Mouse (Mus musculus): ENCODE results near the gene Cdh26. TPM values are rescaled to one million over a fixed set of nuclear protein-coding genes. Genes with fewer than 3 reads are reported as not detected.

The Cdh26 gene
- polyA plus RNA-seq, 1 experiment = 0.13 TPM

DNA sequence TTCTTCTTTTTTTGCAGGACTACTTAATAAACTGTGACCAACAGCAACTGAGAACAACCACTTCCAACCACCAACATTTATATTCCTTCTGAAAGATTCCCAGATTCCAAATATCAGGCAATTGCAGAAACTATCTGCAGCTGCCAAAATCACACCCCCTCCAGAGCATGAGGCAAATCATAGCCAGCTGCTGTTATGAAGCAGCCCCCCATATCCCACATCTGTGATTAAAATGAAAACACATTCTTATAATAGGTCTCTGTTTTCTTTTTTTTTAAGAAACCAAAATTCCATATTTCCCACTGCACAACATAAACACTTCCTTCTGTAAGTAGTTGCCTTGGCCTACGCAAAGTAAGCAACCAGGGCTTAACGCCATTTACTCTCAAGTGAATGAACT, 65.5 kb downstream of the Cdh26 start:
- Histone ChIP-seq H3K27ac (ENCODE audit: control insufficient read depth, insufficient read depth, low read length) (no peak overlapping the region), H3K4me1 (replicated peaks; ENCODE audit: control insufficient read depth, insufficient read depth, low read length) (peaks cover 16% of the 10 kb centered on the region), H3K36me3 (ENCODE audit: control insufficient read depth, insufficient read depth, low read length) (no peaks in the 10 kb centered on the region), H3K4me3 (ENCODE audit: control insufficient read depth, insufficient read depth, low read length) (no peak overlapping the region), H3K27me3 (ENCODE audit: control insufficient read depth, insufficient read depth, low read length) (no peaks in the 10 kb centered on the region)
- 94% methylated on average over 2 of the region's 2 CpGs for WGBS
- no peak for DNase-seq
- no peak for TF ChIP-seq CTCF (IDR thresholded peaks at IDR 0.05; ENCODE audit: borderline replicate concordance, control insufficient read depth, extremely low read depth, insufficient read depth, low read length, poor library complexity)
- TF ChIP-seq POLR2A (IDR thresholded peaks at IDR 0.05; ENCODE audit: control insufficient read depth, extremely low read depth, insufficient read depth, low read length, poor library complexity) = no peak

DNA sequence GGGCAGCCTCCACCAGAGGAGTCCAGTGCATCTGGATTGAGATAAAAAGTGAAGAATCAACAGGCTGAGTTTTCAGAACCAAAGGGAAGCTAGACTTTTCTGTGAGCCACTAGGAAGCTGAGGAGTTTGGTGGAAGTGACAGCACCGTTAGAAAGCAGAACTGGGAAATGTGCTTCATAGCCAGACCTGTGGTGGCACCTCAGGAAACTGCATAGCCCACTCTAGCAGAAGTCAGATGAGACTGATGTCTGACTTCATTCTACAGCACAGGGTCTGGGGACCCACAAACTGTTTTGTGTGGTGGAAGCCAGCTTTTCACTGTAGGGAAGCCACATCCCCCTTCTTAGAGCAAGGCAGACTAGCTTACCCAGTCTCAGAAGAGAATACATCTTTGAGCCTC, 67.6 kb downstream of the Cdh26 start:
- WGBS = 3% methylated on average over 1 of the region's 1 CpGs
- no peak for DNase-seq
- peaks cover 16% of the 10 kb centered on the region for H3K4me1 ChIP-seq (replicated peaks; ENCODE audit: control insufficient read depth, insufficient read depth, low read length)
- H3K27me3 ChIP-seq (ENCODE audit: control insufficient read depth, insufficient read depth, low read length) = no peaks in the 10 kb centered on the region
- no peak overlapping the region for H3K27ac ChIP-seq (ENCODE audit: control insufficient read depth, insufficient read depth, low read length)
- no peak for TF ChIP-seq POLR2A (IDR thresholded peaks at IDR 0.05; ENCODE audit: control insufficient read depth, extremely low read depth, insufficient read depth, low read length, poor library complexity)
- H3K36me3 ChIP-seq (ENCODE audit: control insufficient read depth, insufficient read depth, low read length) = no peaks in the 10 kb centered on the region
- no peak overlapping the region for H3K4me3 ChIP-seq (ENCODE audit: control insufficient read depth, insufficient read depth, low read length)

DNA sequence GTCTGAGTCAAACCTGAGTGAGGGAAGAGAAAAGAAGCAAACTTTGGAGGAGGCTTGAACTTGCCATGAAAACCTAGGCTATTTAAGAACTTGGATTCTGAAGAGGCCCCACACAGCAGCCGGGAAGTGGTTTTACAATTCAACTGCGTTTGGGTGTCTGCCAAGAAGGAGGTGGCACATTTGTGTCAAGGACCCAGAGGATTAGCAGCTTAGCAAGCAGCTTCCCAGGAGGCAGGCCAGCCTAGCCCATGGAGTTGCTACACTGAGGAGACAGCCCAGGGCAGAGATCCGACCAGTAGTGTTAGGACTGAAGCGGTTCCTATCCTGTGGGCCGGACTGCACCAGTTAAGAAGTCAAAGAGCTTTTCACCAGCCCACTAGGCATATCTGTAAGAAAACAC, 68.1 kb downstream of the Cdh26 start:
- no peak overlapping the region for H3K4me3 ChIP-seq (ENCODE audit: control insufficient read depth, insufficient read depth, low read length)
- H3K27ac ChIP-seq (ENCODE audit: control insufficient read depth, insufficient read depth, low read length) = no peak overlapping the region; the same call in 1 of the 2 replicates
- TF ChIP-seq CTCF (IDR thresholded peaks at IDR 0.05; ENCODE audit: borderline replicate concordance, control insufficient read depth, extremely low read depth, insufficient read depth, low read length, poor library complexity) (no peak), POLR2A (IDR thresholded peaks at IDR 0.05; ENCODE audit: control insufficient read depth, extremely low read depth, insufficient read depth, low read length, poor library complexity) (no peak)
- no peak for DNase-seq
- H3K4me1 ChIP-seq (replicated peaks; ENCODE audit: control insufficient read depth, insufficient read depth, low read length) = peaks cover 16% of the 10 kb centered on the region
- no peaks in the 10 kb centered on the region for H3K36me3 ChIP-seq (ENCODE audit: control insufficient read depth, insufficient read depth, low read length)
- H3K27me3 ChIP-seq (ENCODE audit: control insufficient read depth, insufficient read depth, low read length) = no peaks in the 10 kb centered on the region
- 19% methylated on average over 5 of the region's 5 CpGs for WGBS

DNA sequence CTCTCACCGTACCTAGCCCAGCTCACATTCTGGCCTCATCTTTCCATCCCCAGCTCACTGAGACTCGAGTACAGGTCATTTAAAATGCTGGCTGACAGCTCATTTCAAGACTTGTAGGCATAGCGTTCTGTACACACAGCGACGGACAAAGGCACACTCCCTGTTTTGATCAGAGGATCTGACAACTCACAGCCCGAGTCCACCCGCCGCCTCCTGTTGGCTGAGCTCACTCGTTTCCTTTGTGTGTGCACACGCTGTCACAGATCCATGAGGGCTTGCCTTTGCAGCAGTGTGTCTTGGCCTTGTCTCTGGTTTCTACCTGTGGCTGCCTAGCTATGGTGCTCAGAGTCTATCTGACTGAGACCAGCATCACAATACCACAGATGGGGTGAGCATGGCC, 72.1 kb downstream of the Cdh26 start:
- Histone ChIP-seq H3K4me3 (ENCODE audit: control insufficient read depth, insufficient read depth, low read length) (no peak overlapping the region), H3K27ac (ENCODE audit: control insufficient read depth, insufficient read depth, low read length) (no peak overlapping the region), H3K36me3 (ENCODE audit: control insufficient read depth, insufficient read depth, low read length) (no peaks in the 10 kb centered on the region), H3K27me3 (ENCODE audit: control insufficient read depth, insufficient read depth, low read length) (no peaks in the 10 kb centered on the region), H3K4me1 (replicated peaks; ENCODE audit: control insufficient read depth, insufficient read depth, low read length) (peaks cover 28% of the 10 kb centered on the region)
- 93% methylated on average over 10 of the region's 10 CpGs for WGBS
- DNase-seq = no peak
- TF ChIP-seq CTCF (IDR thresholded peaks at IDR 0.05; ENCODE audit: borderline replicate concordance, control insufficient read depth, extremely low read depth, insufficient read depth, low read length, poor library complexity) = no peak
- TF ChIP-seq POLR2A (IDR thresholded peaks at IDR 0.05; ENCODE audit: control insufficient read depth, extremely low read depth, insufficient read depth, low read length, poor library complexity) = no peak

DNA sequence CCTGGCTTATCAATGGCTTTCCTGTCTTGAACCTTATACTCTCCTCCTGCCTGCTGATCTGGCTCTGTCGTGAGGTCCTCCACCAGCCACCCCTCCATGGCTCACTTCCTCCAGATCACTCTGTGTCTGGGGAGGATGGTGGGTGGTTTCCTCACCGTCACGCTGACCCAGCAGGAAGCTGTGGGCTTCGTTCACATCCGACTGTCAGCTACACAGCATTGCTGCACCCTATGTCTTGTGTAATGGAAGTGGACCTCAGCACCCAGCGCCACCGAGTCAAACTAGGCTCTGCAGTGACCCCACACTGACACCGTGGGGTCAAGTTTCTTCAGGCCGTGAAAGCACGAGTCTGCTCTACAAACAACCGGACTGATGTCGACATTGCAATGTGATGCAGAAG, 75.7 kb downstream of the Cdh26 start:
- 4% methylated on average over 12 of the region's 12 CpGs for WGBS
- peaks cover 15% of the 10 kb centered on the region for H3K4me1 ChIP-seq (replicated peaks; ENCODE audit: control insufficient read depth, insufficient read depth, low read length)
- no peak for TF ChIP-seq POLR2A (IDR thresholded peaks at IDR 0.05; ENCODE audit: control insufficient read depth, extremely low read depth, insufficient read depth, low read length, poor library complexity)

DNA sequence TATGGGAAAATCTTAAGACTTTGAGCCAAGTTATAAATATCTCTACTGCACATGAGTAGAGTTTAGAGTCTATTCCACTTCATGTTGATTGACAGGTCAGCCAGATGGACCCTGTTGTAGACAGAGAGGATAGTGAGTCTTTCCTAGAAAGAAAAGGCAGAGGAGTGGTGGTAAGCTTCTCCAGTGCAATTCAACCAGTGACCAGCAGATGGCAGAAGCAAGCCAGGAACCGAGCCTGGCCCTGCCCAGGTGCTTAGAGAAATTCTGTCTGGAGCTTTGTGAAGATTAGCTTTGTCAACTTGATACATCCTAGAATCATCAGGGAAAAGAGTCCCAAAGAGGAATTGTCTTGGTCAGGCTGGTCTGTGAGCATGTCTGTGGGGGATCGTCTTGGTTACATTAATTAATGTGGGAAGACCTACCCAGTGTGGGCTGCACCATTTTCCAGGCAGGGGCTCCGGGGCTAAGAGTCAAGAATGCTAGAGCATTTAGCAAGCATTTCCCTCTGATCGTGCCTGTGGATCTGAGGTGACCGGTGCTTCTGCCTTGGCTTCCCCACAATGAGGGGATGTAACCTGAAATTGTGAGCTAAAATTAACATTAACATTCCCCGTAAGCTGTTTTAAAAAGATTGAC, 77.2 kb downstream of the Cdh26 start:
- 57% methylated on average over 6 of the region's 6 CpGs for WGBS
- TF ChIP-seq POLR2A (IDR thresholded peaks at IDR 0.05; ENCODE audit: control insufficient read depth, extremely low read depth, insufficient read depth, low read length, poor library complexity) = no peak
- TF ChIP-seq CTCF (IDR thresholded peaks at IDR 0.05; ENCODE audit: borderline replicate concordance, control insufficient read depth, extremely low read depth, insufficient read depth, low read length, poor library complexity) = peak; percentile 76; the same call in 1 of the 2 replicates
- H3K27ac ChIP-seq (ENCODE audit: control insufficient read depth, insufficient read depth, low read length) = no peak overlapping the region
- H3K4me1 ChIP-seq (replicated peaks; ENCODE audit: control insufficient read depth, insufficient read depth, low read length) = peaks cover 15% of the 10 kb centered on the region
- H3K36me3 ChIP-seq (ENCODE audit: control insufficient read depth, insufficient read depth, low read length) = no peaks in the 10 kb centered on the region
- DNase-seq = peak; percentile 75
- H3K4me3 ChIP-seq (ENCODE audit: control insufficient read depth, insufficient read depth, low read length) = no peak overlapping the region
- no peaks in the 10 kb centered on the region for H3K27me3 ChIP-seq (ENCODE audit: control insufficient read depth, insufficient read depth, low read length)

More for the DNA sequence above, 75.7 kb downstream of the Cdh26 start:
- H3K4me3 ChIP-seq (ENCODE audit: control insufficient read depth, insufficient read depth, low read length) = peak overlapping the region; percentile 12; the same call in 1 of the 2 replicates
- no peaks in the 10 kb centered on the region for H3K36me3 ChIP-seq (ENCODE audit: control insufficient read depth, insufficient read depth, low read length)
- peak; percentile 58 for DNase-seq
- no peaks in the 10 kb centered on the region for H3K27me3 ChIP-seq (ENCODE audit: control insufficient read depth, insufficient read depth, low read length)
- no peak overlapping the region for H3K27ac ChIP-seq (ENCODE audit: control insufficient read depth, insufficient read depth, low read length)

DNA sequence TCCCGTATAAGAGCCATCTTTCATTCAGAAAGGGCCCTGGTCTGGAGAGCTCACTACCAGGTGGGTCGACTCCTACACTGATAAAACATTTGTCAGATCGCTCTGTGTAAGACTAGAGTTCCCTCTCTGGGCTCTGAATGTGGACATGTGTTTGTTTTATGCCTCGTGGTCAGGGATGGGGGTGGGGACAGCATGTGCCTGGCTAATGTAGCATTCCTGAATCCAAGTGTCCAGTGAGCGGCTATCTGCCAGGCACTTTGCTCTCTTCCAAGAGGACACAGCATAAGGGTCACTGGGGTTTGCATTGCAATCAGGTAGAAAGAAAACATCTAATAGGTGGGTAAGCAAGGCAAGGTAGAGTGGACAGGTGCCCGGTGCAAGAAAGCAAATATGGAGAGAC, 77.9 kb downstream of the Cdh26 start:
- no peaks in the 10 kb centered on the region for H3K27me3 ChIP-seq (ENCODE audit: control insufficient read depth, insufficient read depth, low read length)
- no peak overlapping the region for H3K4me3 ChIP-seq (ENCODE audit: control insufficient read depth, insufficient read depth, low read length)
- no peak for TF ChIP-seq POLR2A (IDR thresholded peaks at IDR 0.05; ENCODE audit: control insufficient read depth, extremely low read depth, insufficient read depth, low read length, poor library complexity)
- no peak for TF ChIP-seq CTCF (IDR thresholded peaks at IDR 0.05; ENCODE audit: borderline replicate concordance, control insufficient read depth, extremely low read depth, insufficient read depth, low read length, poor library complexity)
- H3K4me1 ChIP-seq (replicated peaks; ENCODE audit: control insufficient read depth, insufficient read depth, low read length) = peaks cover 15% of the 10 kb centered on the region
- DNase-seq = no peak
- no peaks in the 10 kb centered on the region for H3K36me3 ChIP-seq (ENCODE audit: control insufficient read depth, insufficient read depth, low read length)
- no peak overlapping the region for H3K27ac ChIP-seq (ENCODE audit: control insufficient read depth, insufficient read depth, low read length)
- WGBS = 93% methylated on average over 6 of the region's 6 CpGs

Measured in thymus, adult 2 months (tissue).